Mouse (Mus musculus) liver, embryonic 16.5 days (tissue): ENCODE measurements around the gene Dhx37. TPM values are rescaled to one million over a fixed set of nuclear protein-coding genes. Genes with fewer than 3 reads are reported as not detected.

Experiments
- ATAC-seq: fragments of 200-750 bp; cut with Nextera tagmentation; 2 replicates; pipeline ENCODE4 v1.8.0; 2017; ENCODE audit warnings: low read depth, mild to moderate bottlenecking, moderate number of reproducible peaks, moderate library complexity
- H3K27ac ChIP-seq: fragments of 300-500 bp; sonication (generic); 2 replicates; pipeline ENCODE4 v1.5.1; 2014; ENCODE audit warnings: mild to moderate bottlenecking, low read length
- H3K27me3 ChIP-seq: fragments of 300-500 bp; sonication (generic); 2 replicates; pipeline ENCODE4 v1.6.1; 2014; ENCODE audit warnings: low read depth, low read length, mixed read lengths; ENCODE audit not compliant: control insufficient read depth, insufficient read depth
- H3K36me3 ChIP-seq: fragments of 300-500 bp; sonication (generic); 2 replicates; pipeline ENCODE4 v1.6.1; 2014; ENCODE audit warnings: mild to moderate bottlenecking; ENCODE audit not compliant: control insufficient read depth, insufficient read depth
- H3K4me1 ChIP-seq: fragments of 300-500 bp; sonication (generic); 2 replicates; pipeline ENCODE4 v1.6.1; 2014; ENCODE audit warnings: low read depth, low read length, mixed read lengths; ENCODE audit not compliant: control insufficient read depth
- H3K4me2 ChIP-seq: fragments of 300-500 bp; sonication (generic); 2 replicates; pipeline ENCODE4 v1.6.1; 2014; ENCODE audit warnings: low read depth, low read length, mixed read lengths
- H3K4me3 ChIP-seq: fragments of 300-500 bp; sonication (generic); 2 replicates; pipeline ENCODE4 v1.5.1; 2014; ENCODE audit warnings: low read depth, mild to moderate bottlenecking, low read length
- H3K9ac ChIP-seq: fragments of 300-500 bp; sonication (generic); 2 replicates; pipeline ENCODE4 v1.6.1; 2014; ENCODE audit warnings: low read depth, low read length
- H3K9me3 ChIP-seq: fragments of 300-500 bp; sonication (generic); replicated peaks from 2 replicates; pipeline ENCODE4 v1.6.1; 2016; ENCODE audit warnings: low read length; ENCODE audit not compliant: control insufficient read depth
- WGBS: fragments of 180-500 bp; shearing (Covaris S2); extraction: QIAGEN DNeasy Blood & Tissue Kit; methylation state at CpG from one replicate; pipeline ENCODE4 v1.1.7; 2014; ENCODE audit not compliant: insufficient replicate concordance; 5-methylcytosine and 5-hydroxymethylcytosine counted together
- polyA plus RNA-seq: library from polyadenylated mRNA; unstranded; fragments of >200 nt; fragmentation: Nextera tagmentation; extraction: Ambion mirVana; gene quantifications from 2 replicates; pipeline ENCODE4 v1.2.1, GENCODE M21; 2015

Dhx37 gene
- polyA plus RNA-seq, 1 experiment from 2014 or later = 4.2 TPM

- Histone ChIP-seq H3K27ac (no peak overlapping the region), H3K9me3 (no peaks in the 10 kb centered on the region), H3K36me3 (peaks cover 23% of the 10 kb centered on the region), H3K27me3 (no peaks in the 10 kb centered on the region), H3K4me1 (peaks cover 13% of the 10 kb centered on the region), H3K9ac (no peak overlapping the region), H3K4me2 (no peak overlapping the region), H3K4me3 (no peak overlapping the region)
- 84% methylated on average over 2 of the region's 2 CpGs for WGBS
- no peak for ATAC-seq
These were observed 49.3 kb downstream of the Dhx37 start for GRCm38 (mm10) chr5:125384512-125385214.

- WGBS = 60% methylated on average over 3 of the region's 3 CpGs
- Histone ChIP-seq H3K4me2 (no peak overlapping the region), H3K9ac (no peak overlapping the region), H3K9me3 (no peaks in the 10 kb centered on the region), H3K27me3 (no peaks in the 10 kb centered on the region), H3K27ac (no peak overlapping the region), H3K4me1 (peaks cover 13% of the 10 kb centered on the region), H3K36me3 (peaks cover 23% of the 10 kb centered on the region), H3K4me3 (no peak overlapping the region)
- ATAC-seq = no peak
These were observed 50.1 kb downstream of the Dhx37 start for GRCm38 (mm10) chr5:125383637-125384420.

- Histone ChIP-seq H3K9me3 (no peaks in the 10 kb centered on the region), H3K4me3 (no peak overlapping the region), H3K9ac (no peak overlapping the region), H3K27ac (peak overlapping the region; percentile 39; the same call in 1 of the 2 replicates), H3K4me1 (peaks cover 10% of the 10 kb centered on the region), H3K4me2 (no peak overlapping the region), H3K27me3 (no peaks in the 10 kb centered on the region), H3K36me3 (peaks cover 18% of the 10 kb centered on the region)
- ATAC-seq = peak; percentile 46
- 45% methylated on average over 6 of the region's 6 CpGs for WGBS
These were observed 51.0 kb downstream of the Dhx37 start for GRCm38 (mm10) chr5:125382673-125383558.

- Histone ChIP-seq H3K9ac (no peak overlapping the region), H3K4me3 (no peak overlapping the region), H3K4me1 (peaks cover 10% of the 10 kb centered on the region), H3K27me3 (no peaks in the 10 kb centered on the region), H3K9me3 (no peaks in the 10 kb centered on the region), H3K36me3 (peaks cover 18% of the 10 kb centered on the region), H3K27ac (no peak overlapping the region), H3K4me2 (no peak overlapping the region)
- ATAC-seq = no peak
- WGBS = 61% methylated on average over 5 of the region's 5 CpGs
These were observed 51.8 kb downstream of the Dhx37 start for GRCm38 (mm10) chr5:125381954-125382672.

GRCm38 (mm10) chr5:125378919-125379318 lies 55.0 kb downstream of the Dhx37 start:
- no peaks in the 10 kb centered on the region for H3K27me3 ChIP-seq
- H3K4me1 ChIP-seq = peaks cover 4% of the 10 kb centered on the region
- no peak overlapping the region for H3K27ac ChIP-seq
- WGBS = 61% methylated on average over 5 of the region's 5 CpGs
- H3K36me3 ChIP-seq = no peaks in the 10 kb centered on the region
- no peak overlapping the region for H3K4me3 ChIP-seq
- H3K9me3 ChIP-seq = no peaks in the 10 kb centered on the region
- no peak overlapping the region for H3K4me2 ChIP-seq
- ATAC-seq = no peak
- H3K9ac ChIP-seq = no peak overlapping the region

GRCm38 (mm10) chr5:125377214-125377613 lies 56.7 kb downstream of the Dhx37 start:
- Histone ChIP-seq H3K4me3 (no peak overlapping the region), H3K27ac (no peak overlapping the region), H3K4me1 (no peaks in the 10 kb centered on the region), H3K4me2 (no peak overlapping the region), H3K27me3 (no peaks in the 10 kb centered on the region), H3K36me3 (no peaks in the 10 kb centered on the region), H3K9me3 (no peaks in the 10 kb centered on the region), H3K9ac (no peak overlapping the region)
- ATAC-seq = no peak
- 61% methylated on average over 7 of the region's 7 CpGs for WGBS

- ATAC-seq = no peak
- H3K9me3 ChIP-seq = no peaks in the 10 kb centered on the region
- no peaks in the 10 kb centered on the region for H3K36me3 ChIP-seq
- no peak overlapping the region for H3K4me3 ChIP-seq
- H3K4me1 ChIP-seq = no peaks in the 10 kb centered on the region
- H3K9ac ChIP-seq = no peak overlapping the region
- H3K27ac ChIP-seq = no peak overlapping the region
- H3K4me2 ChIP-seq = no peak overlapping the region
- H3K27me3 ChIP-seq = no peaks in the 10 kb centered on the region
- 62% methylated on average over 2 of the region's 2 CpGs for WGBS
These were observed 58.0 kb downstream of the Dhx37 start for GRCm38 (mm10) chr5:125375871-125376270.

GRCm38 (mm10) chr5:125372027-125372426 lies 61.9 kb downstream of the Dhx37 start:
- Histone ChIP-seq H3K36me3 (no peaks in the 10 kb centered on the region), H3K27ac (no peak overlapping the region), H3K4me3 (no peak overlapping the region), H3K9ac (no peak overlapping the region), H3K27me3 (no peaks in the 10 kb centered on the region), H3K4me2 (no peak overlapping the region), H3K9me3 (no peaks in the 10 kb centered on the region), H3K4me1 (peaks cover 2% of the 10 kb centered on the region; the same call in 1 of the 2 replicates)
- ATAC-seq = no peak
- WGBS = 74% methylated on average over 4 of the region's 4 CpGs
